Mouse (Mus musculus) megakaryocyte-erythroid progenitor cell, adult 5-6 weeks (primary cell): ENCODE data around the gene Grk5. TPM values are rescaled to one million over a fixed set of nuclear protein-coding genes. Genes with fewer than 3 reads are reported as not detected.
A peak's percentile ranks its signal among the peaks of the same experiment; 100 is the strongest.

Experiments
- ATAC-seq: replicated peaks from 2 replicates; pipeline ENCODE4 v1.8.0; 2016; ENCODE audit warnings: mild to moderate bottlenecking, inconsistent platforms; ENCODE audit not compliant: severe bottlenecking, poor library complexity, low FRiP score, low TSS enrichment
- total RNA-seq, 2 experiments: library from RNA; stranded (forward) in 1 of 2; stranded (reverse) in 1 of 2; fragments of 200-1000, 215-1000 nt in 1 of 2; fragments of >200 nt in 1 of 2; fragmentation: Nextera tagmentation in 1 of 2; gene quantifications; 2 replicates each; pipeline ENCODE4 v1.2.3; 2014 to 2017

Grk5 gene
- total RNA-seq, 2 experiments from 2014 or later = 1.4 to 2.1 TPM

GRCm38 (mm10) chr19:61048646-61049045 lies 159.1 kb downstream of the Grk5 start:
- no peak for ATAC-seq

GRCm38 (mm10) chr19:61049413-61049812 lies 159.9 kb downstream of the Grk5 start:
- no peak for ATAC-seq

- no peak for ATAC-seq
Measured at GRCm38 (mm10) chr19:61051151-61051550, 161.6 kb downstream of the Grk5 start.

- ATAC-seq = no peak
Measured at GRCm38 (mm10) chr19:61052008-61052407, 162.5 kb downstream of the Grk5 start.

- ATAC-seq = no peak
Measured at GRCm38 (mm10) chr19:61052786-61053185, 163.2 kb downstream of the Grk5 start.

GRCm38 (mm10) chr19:61056783-61057410 lies 167.3 kb downstream of the Grk5 start:
- no peak for ATAC-seq

- no peak for ATAC-seq
Measured at GRCm38 (mm10) chr19:61057581-61057980, 168.0 kb downstream of the Grk5 start.

- ATAC-seq = no peak
Measured at GRCm38 (mm10) chr19:61064386-61064785, 174.8 kb downstream of the Grk5 start.

GRCm38 (mm10) chr19:61065011-61065410 lies 175.5 kb downstream of the Grk5 start:
- ATAC-seq = no peak

DNA sequence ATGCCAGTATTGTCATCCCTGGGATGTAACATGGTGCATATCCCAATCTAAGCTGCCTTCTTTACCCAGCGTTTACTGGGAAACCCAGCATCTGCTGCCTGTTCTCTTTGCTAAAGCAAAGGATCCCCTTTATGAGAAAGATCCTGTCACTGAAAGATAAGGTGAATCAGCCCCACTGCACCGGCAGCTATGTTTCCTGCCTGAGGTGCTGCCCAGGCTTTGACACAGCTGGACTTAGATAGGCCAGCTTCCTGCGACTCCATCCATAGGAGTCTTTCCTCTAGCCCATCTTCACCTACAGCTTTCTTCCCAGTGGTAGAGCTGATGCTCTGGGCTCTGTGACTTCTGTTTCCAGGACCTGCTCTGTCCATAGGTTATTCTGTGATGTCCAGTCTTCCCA lies 189.1 kb downstream of the Grk5 start:
- peak; percentile 69 for ATAC-seq

DNA sequence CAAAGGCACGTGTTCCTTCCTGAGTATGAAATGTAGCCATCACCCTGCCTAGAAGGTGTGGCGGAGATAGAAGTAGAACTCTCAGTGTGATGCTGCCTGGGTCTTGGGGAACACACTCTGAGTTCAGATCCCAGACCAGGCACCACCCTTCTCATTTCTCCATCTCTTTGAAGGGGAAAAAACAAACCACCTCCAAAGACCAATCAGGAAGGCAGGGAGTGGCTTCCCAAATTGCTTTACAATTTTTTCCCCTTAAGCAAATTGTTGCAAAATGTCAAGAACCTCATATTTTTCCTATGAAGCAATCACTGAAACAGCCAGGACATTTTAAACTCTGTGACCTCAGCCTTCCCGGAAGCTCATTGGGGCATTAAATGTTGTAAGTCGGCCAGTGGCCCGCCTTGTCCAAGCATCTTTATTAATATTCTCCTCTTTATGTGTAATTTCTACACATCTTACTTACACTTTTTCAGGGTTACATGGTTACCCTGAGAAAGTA lies 190.8 kb downstream of the Grk5 start:
- no peak for ATAC-seq

- ATAC-seq = no peak
Measured at GRCm38 (mm10) chr19:61083006-61083405, 193.5 kb downstream of the Grk5 start.

- ATAC-seq = peak; percentile 85
Measured at GRCm38 (mm10) chr19:61084149-61084940, 194.8 kb downstream of the Grk5 start.

DNA sequence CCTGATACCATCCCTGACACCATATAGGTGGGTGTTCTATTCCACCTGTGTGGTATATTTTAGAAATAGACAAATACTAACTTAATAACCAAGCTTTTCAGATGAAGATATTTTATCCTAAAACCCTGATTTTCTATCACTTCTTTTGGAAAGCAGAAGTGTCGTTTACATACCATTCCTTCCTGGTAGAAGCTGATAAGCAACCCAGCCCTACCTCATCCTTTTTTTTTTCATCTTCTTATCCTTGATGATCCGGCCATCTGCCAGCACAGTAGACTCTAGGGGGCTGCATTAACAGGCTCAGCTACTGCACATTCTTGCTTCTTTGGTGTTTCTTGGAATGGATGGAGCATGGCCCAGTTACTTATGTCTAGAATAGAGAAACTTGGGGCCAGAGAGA lies 195.7 kb downstream of the Grk5 start:
- no peak for ATAC-seq

DNA sequence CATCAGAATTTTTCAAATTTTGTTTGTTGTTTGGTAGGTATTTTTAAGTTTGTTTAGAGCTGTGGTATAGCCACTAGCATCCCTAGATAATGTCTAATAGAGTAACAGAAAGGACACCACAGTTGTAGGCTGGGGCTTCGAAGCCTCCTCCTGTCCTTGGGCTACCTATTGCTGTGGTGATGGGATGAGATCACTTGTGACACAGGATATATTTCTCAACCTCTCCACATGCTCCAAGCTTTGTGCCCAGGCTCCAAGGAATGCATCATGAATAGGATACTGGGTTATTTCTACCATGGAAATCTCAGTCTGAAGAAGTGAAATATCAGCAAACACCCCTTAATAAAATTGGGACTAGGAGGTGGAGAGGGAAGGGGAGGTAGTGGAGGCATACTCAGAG lies 198.2 kb downstream of the Grk5 start:
- no peak for ATAC-seq

- ATAC-seq = no peak
Measured at GRCm38 (mm10) chr19:61089001-61089400, 199.5 kb downstream of the Grk5 start.

- ATAC-seq = no peak
Measured at GRCm38 (mm10) chr19:61090541-61090940, 201.0 kb downstream of the Grk5 start.

DNA sequence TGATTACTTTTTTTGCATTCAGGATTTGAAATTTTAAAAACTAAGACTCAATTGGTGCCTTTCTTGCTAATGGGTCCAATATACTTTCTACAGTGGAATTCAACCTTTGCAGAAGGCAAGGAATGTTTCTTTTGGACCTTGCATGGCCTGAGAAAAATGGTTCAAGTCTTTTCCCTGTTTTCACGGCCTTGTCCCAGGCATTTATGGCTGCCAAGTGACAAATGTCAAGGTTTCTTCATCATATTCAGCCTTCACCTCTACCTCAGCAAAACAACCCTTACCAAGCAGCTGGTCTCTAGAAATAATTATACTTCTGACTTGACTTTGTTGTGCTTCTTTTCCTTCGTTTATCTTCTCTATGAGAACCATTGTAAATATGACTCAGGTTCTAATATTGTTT lies 207.2 kb downstream of the Grk5 start:
- no peak for ATAC-seq

DNA sequence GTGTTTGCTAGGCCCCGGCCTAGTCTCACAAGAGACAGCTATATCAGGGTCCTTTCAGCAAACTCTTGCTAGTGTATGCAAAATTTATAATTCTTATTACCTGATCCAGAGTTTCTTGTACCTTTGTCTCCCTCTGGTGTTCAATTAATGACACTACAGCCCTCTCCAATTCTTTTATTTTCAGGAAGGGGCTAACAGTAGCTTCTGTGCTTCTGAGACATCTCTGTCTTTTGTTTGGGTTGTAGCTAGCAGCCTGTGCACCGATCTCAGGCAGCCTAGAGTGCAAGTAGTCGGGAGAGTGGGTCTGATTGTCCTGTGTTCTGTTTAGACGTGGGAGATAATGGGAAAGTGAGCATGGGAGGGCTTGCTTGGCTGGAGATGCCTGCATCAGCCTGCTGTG lies 208.2 kb downstream of the Grk5 start:
- ATAC-seq = peak; percentile 75

- no peak for ATAC-seq
Measured at GRCm38 (mm10) chr19:61110184-61110583, 220.6 kb downstream of the Grk5 start.

DNA sequence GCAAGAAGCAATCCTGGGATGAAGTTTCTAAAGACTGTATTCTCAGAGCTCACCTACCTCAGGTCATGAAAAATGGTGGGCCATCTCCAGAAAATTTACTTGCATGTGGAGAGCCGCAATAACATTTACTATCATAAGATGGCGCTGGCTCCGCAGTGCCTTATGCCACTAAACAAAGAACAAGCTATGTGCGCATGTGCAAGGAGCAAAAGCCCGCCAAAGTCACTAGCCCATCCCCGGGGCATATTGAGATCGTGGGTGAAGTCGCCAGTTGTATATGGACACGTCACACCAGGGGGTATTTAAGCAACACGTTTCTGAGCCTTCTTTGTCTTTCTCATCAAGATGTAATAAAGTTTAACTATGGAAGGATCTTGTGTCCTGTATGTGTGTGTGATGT lies 241.5 kb downstream of the Grk5 start:
- no peak for ATAC-seq
